In the genomic region with DNA sequence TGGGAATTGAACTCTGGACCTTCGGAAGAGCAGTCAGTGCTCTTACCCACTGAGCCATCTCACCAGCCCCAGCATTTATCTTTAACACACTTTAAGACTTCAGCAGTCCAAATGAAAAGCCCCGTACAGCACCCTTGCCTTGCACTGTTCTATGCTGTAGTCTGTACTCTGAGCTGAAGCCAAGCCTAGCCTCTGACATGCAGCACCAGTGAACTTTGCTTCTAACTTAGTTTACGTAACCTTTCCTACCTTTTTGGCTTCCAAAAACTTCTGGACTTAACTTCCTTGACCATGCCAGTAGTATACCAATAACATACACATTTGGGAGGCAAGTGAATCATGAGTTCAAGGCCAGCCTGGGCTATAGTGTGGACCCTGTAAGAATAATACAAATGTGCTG, we compare ENCODE assay signal across 28 mouse cellular contexts. TPM values are rescaled to one million over a fixed set of nuclear protein-coding genes. Genes with fewer than 3 reads are reported as not detected.
A peak's percentile ranks its signal among the peaks of the same experiment; 100 is the strongest.
DNase-seq lines count a peak whose midpoint lies in the region; ATAC-seq and TF ChIP-seq lines count a peak whose summit lies in the region.
"Had no signal": no experiment of that assay in that cellular context is flagged by ENCODE, and none has a peak within 500 bp of the region (broad histone marks: within the 10 kb centered on the region; RNA-seq: fewer than 3 reads in every experiment).

No protein-coding gene starts in this region.

- no peak for TF ChIP-seq POLR2A in lung, adult 2 months (IDR thresholded peaks at IDR 0.05; ENCODE audit: borderline replicate concordance, extremely low read depth, low read depth, low read length)

- no peak overlapping the region for H3K27ac ChIP-seq in intestine, embryonic 15.5 days
- no peak overlapping the region for H3K27ac ChIP-seq in intestine, postnatal 0 days (ENCODE audit: low read depth, low read length)
- no peak overlapping the region for H3K27ac ChIP-seq in intestine, embryonic 16.5 days (ENCODE audit: low read length)
- no peak overlapping the region for H3K27ac ChIP-seq in stomach, postnatal 0 days (replicated peaks)
- H3K27ac ChIP-seq: forebrain, embryonic 13.5 days; heart, adult 2 months; hindbrain, embryonic 14.5 days; limb, embryonic 13.5 days; midbrain, embryonic 10.5 days; midbrain, embryonic 15.5 days; neural tube, embryonic 15.5 days had no signal

- no peaks in the 10 kb centered on the region for H3K36me3 ChIP-seq in intestine, embryonic 15.5 days
- H3K36me3 ChIP-seq in intestine, postnatal 0 days (ENCODE audit: control insufficient read depth, insufficient read depth) = no peaks in the 10 kb centered on the region
- no peaks in the 10 kb centered on the region for H3K36me3 ChIP-seq in intestine, embryonic 16.5 days (ENCODE audit: control insufficient read depth, insufficient read depth, low read length)
- H3K36me3 ChIP-seq in stomach, postnatal 0 days (ENCODE audit: control insufficient read depth, insufficient read depth, low read length) = no peaks in the 10 kb centered on the region
- H3K36me3 ChIP-seq: G1E; heart, embryonic 12.5 days; limb, embryonic 13.5 days; midbrain, embryonic 10.5 days; midbrain, embryonic 15.5 days; neural tube, embryonic 15.5 days had no signal

- no peaks in the 10 kb centered on the region for H3K27me3 ChIP-seq in intestine, embryonic 15.5 days (replicated peaks)
- H3K27me3 ChIP-seq in intestine, postnatal 0 days (replicated peaks; ENCODE audit: control insufficient read depth, insufficient read depth, low read length) = no peaks in the 10 kb centered on the region
- no peaks in the 10 kb centered on the region for H3K27me3 ChIP-seq in intestine, embryonic 16.5 days (replicated peaks; ENCODE audit: control insufficient read depth, insufficient read depth, low read length)
- no peaks in the 10 kb centered on the region for H3K27me3 ChIP-seq in stomach, postnatal 0 days (ENCODE audit: control insufficient read depth, insufficient read depth, low read length)
- H3K27me3 ChIP-seq: forebrain, embryonic 13.5 days; heart, embryonic 12.5 days; limb, embryonic 13.5 days; midbrain, embryonic 15.5 days; neural tube, embryonic 15.5 days had no signal

- H3K9ac ChIP-seq in intestine, embryonic 15.5 days = no peak overlapping the region
- H3K9ac ChIP-seq in intestine, postnatal 0 days (ENCODE audit: low read depth, low read length) = no peak overlapping the region
- no peak overlapping the region for H3K9ac ChIP-seq in intestine, embryonic 16.5 days (ENCODE audit: low read depth, low read length)
- no peak overlapping the region for H3K9ac ChIP-seq in stomach, postnatal 0 days (ENCODE audit: low read length)
- H3K9ac ChIP-seq: forebrain, embryonic 13.5 days; heart, embryonic 12.5 days; hindbrain, embryonic 14.5 days; limb, embryonic 13.5 days; lung, embryonic 14.5 days; midbrain, embryonic 15.5 days; neural tube, embryonic 15.5 days had no signal

- H3K9me3 ChIP-seq in intestine, embryonic 15.5 days = no peaks in the 10 kb centered on the region
- no peaks in the 10 kb centered on the region for H3K9me3 ChIP-seq in intestine, postnatal 0 days (ENCODE audit: control insufficient read depth)
- H3K9me3 ChIP-seq in intestine, embryonic 16.5 days (ENCODE audit: control insufficient read depth, low read length) = no peaks in the 10 kb centered on the region
- no peaks in the 10 kb centered on the region for H3K9me3 ChIP-seq in stomach, postnatal 0 days (ENCODE audit: control insufficient read depth, low read length)
- H3K9me3 ChIP-seq: forebrain, embryonic 13.5 days; G1E; heart, embryonic 12.5 days; limb, embryonic 13.5 days; midbrain, embryonic 10.5 days; midbrain, embryonic 15.5 days; neural tube, embryonic 15.5 days had no signal

- TF ChIP-seq EP300 in stomach, postnatal 0 days (optimal IDR thresholded peaks at IDR 0.05) = no peak

- 90% methylated on average over 3 of the region's 3 CpGs for WGBS in intestine, embryonic 15.5 days
- WGBS in intestine, postnatal 0 days = 78% methylated on average over 3 of the region's 3 CpGs
- 89% methylated on average over 3 of the region's 3 CpGs for WGBS in intestine, embryonic 16.5 days
- 90% methylated on average over 3 of the region's 3 CpGs for WGBS in stomach, postnatal 0 days
- WGBS in lung, adult 2 months = 84% methylated on average over 3 of the region's 3 CpGs

- ATAC-seq in intestine, embryonic 15.5 days = peak; percentile 35
- ATAC-seq in intestine, postnatal 0 days = no peak
- peak; percentile 36 for ATAC-seq in intestine, embryonic 16.5 days
- ATAC-seq in stomach, postnatal 0 days (ENCODE audit: low FRiP score, low TSS enrichment) = peak; percentile 29; the same call in 1 of the 2 replicates
- ATAC-seq: forebrain, embryonic 13.5 days; inflammation-experienced regulatory T-cells, adult 6 months; midbrain, embryonic 15.5 days had no signal

- no peak overlapping the region for H3K4me3 ChIP-seq in intestine, embryonic 15.5 days (replicated peaks)
- H3K4me3 ChIP-seq in intestine, postnatal 0 days (ENCODE audit: low read depth, low read length) = no peak overlapping the region
- H3K4me3 ChIP-seq in intestine, embryonic 16.5 days (ENCODE audit: low read length) = no peak overlapping the region
- H3K4me3 ChIP-seq in stomach, postnatal 0 days (ENCODE audit: low read depth, low read length) = no peak overlapping the region
- H3K4me3 ChIP-seq in lung, adult 2 months (replicated peaks; ENCODE audit: extremely low read depth, low read depth, low read length) = no peak overlapping the region
- H3K4me3 ChIP-seq: forebrain, embryonic 13.5 days; heart, adult 2 months; heart, embryonic 12.5 days; limb, embryonic 13.5 days; midbrain, embryonic 10.5 days; midbrain, embryonic 15.5 days; neural tube, embryonic 15.5 days had no signal

- TF ChIP-seq CTCF in intestine, postnatal 0 days (IDR thresholded peaks at IDR 0.05; ENCODE audit: low read depth) = no peak
- no peak for TF ChIP-seq CTCF in stomach, postnatal 0 days (IDR thresholded peaks at IDR 0.05; ENCODE audit: low read depth)
- no peak for TF ChIP-seq CTCF in lung, adult 2 months (IDR thresholded peaks at IDR 0.05; ENCODE audit: insufficient read depth, low read length)

- no peaks in the 10 kb centered on the region for H3K4me1 ChIP-seq in intestine, embryonic 15.5 days (replicated peaks)
- H3K4me1 ChIP-seq in intestine, postnatal 0 days (replicated peaks; ENCODE audit: control insufficient read depth, insufficient read depth, low read length) = no peaks in the 10 kb centered on the region
- peaks cover 2% of the 10 kb centered on the region for H3K4me1 ChIP-seq in intestine, embryonic 16.5 days (ENCODE audit: control insufficient read depth, insufficient read depth, low read length)
- no peaks in the 10 kb centered on the region for H3K4me1 ChIP-seq in stomach, postnatal 0 days (replicated peaks; ENCODE audit: control insufficient read depth, insufficient read depth)
- H3K4me1 ChIP-seq in lung, adult 2 months (ENCODE audit: control insufficient read depth, insufficient read depth, low read length) = no peaks in the 10 kb centered on the region
- H3K4me1 ChIP-seq: forebrain, embryonic 13.5 days; heart, embryonic 12.5 days; limb, embryonic 13.5 days; midbrain, embryonic 10.5 days; midbrain, embryonic 15.5 days; neural tube, embryonic 15.5 days had no signal

- peak; percentile 10 to 38 for DNase-seq in kidney, postnatal 36 days
- DNase-seq in kidney, adult 18-20 months = no peak
- DNase-seq in stomach, postnatal 0 days (ENCODE audit: low spot score) = no peak
- DNase-seq in lung, adult 2 months = no peak
- DNase-seq: adrenal gland, postnatal 14 days; cerebellum, adult 11 months; cerebellum, adult 9-10 months; cerebellum, postnatal 36 days; gastrocnemius, postnatal 36 days; heart, adult 2 months; retina, postnatal 1 day; right cerebral cortex, postnatal 14 days; thymus, adult 18-20 months; thymus, postnatal 25 days had no signal

- H3K4me2 ChIP-seq in intestine, embryonic 15.5 days (replicated peaks) = no peak overlapping the region
- H3K4me2 ChIP-seq in intestine, postnatal 0 days (replicated peaks; ENCODE audit: low read depth) = no peak overlapping the region
- H3K4me2 ChIP-seq in intestine, embryonic 16.5 days (ENCODE audit: low read depth, low read length) = no peak overlapping the region; the same call in 1 of the 2 replicates
- H3K4me2 ChIP-seq in stomach, postnatal 0 days (replicated peaks; ENCODE audit: low read depth) = no peak overlapping the region
- H3K4me2 ChIP-seq: forebrain, embryonic 13.5 days; heart, embryonic 12.5 days; hindbrain, embryonic 14.5 days; limb, embryonic 13.5 days; lung, embryonic 14.5 days; midbrain, embryonic 15.5 days; neural tube, embryonic 15.5 days had no signal

RNA-seq across cellular contexts. Expression of a gene that starts 12.4 kb away (rescaled TPM):
- 0.24 and 0.28 TPM in 2 replicates for polyA plus RNA-seq in intestine, embryonic 15.5 days (2015; fragmentation: Nextera tagmentation; extraction: Ambion mirVana)
- 0.10 TPM in 1 of 2 replicates, not detected in the other for polyA plus RNA-seq in intestine, postnatal 0 days (2015; fragmentation: Nextera tagmentation; extraction: Ambion mirVana)
- polyA plus RNA-seq in intestine, embryonic 16.5 days (2015; fragmentation: Nextera tagmentation; extraction: Ambion mirVana) = 0.21 and 0.31 TPM in 2 replicates
- polyA plus RNA-seq in stomach, postnatal 0 days (2015; fragmentation: Nextera tagmentation; extraction: Ambion mirVana) = 0.46 and 0.57 TPM in 2 replicates
- 4.3 and 4.8 TPM in 2 replicates for polyA plus RNA-seq in lung, adult 2 months (2012; rRNA removed)
- polyA plus RNA-seq: embryonic facial prominence, embryonic 11.5 days; forebrain, embryonic 13.5 days; G1E; heart, embryonic 12.5 days; hindbrain, embryonic 14.5 days; inflammation-experienced regulatory T-cells, adult 6 months; limb, embryonic 13.5 days; lung, embryonic 14.5 days; midbrain, embryonic 10.5 days; midbrain, embryonic 15.5 days; neural tube, embryonic 15.5 days had no signal

RNA-seq across cellular contexts. Expression of a gene that starts 42.1 kb away (rescaled TPM):
- 15.8 and 17.0 TPM in 2 replicates for polyA plus RNA-seq in intestine, embryonic 15.5 days (2015; fragmentation: Nextera tagmentation; extraction: Ambion mirVana)
- polyA plus RNA-seq in intestine, postnatal 0 days (2015; fragmentation: Nextera tagmentation; extraction: Ambion mirVana) = 12.9 and 14.0 TPM in 2 replicates
- polyA plus RNA-seq in intestine, embryonic 16.5 days (2015; fragmentation: Nextera tagmentation; extraction: Ambion mirVana) = 21.2 and 21.4 TPM in 2 replicates
- polyA plus RNA-seq in stomach, postnatal 0 days (2015; fragmentation: Nextera tagmentation; extraction: Ambion mirVana) = 9.2 and 9.4 TPM in 2 replicates
- 8.1 and 10.3 TPM in 2 replicates for polyA plus RNA-seq in lung, adult 2 months (2012; rRNA removed)
- polyA plus RNA-seq: G1E; inflammation-experienced regulatory T-cells, adult 6 months had no signal

RNA-seq across cellular contexts. Expression of a gene that starts 51.8 kb away (rescaled TPM):
- 195 and 208 TPM in 2 replicates for polyA plus RNA-seq in intestine, embryonic 15.5 days (2015; fragmentation: Nextera tagmentation; extraction: Ambion mirVana)
- polyA plus RNA-seq in intestine, postnatal 0 days (2015; fragmentation: Nextera tagmentation; extraction: Ambion mirVana) = 144 and 151 TPM in 2 replicates
- 161 and 175 TPM in 2 replicates for polyA plus RNA-seq in intestine, embryonic 16.5 days (2015; fragmentation: Nextera tagmentation; extraction: Ambion mirVana)
- polyA plus RNA-seq in stomach, postnatal 0 days (2015; fragmentation: Nextera tagmentation; extraction: Ambion mirVana) = 176 and 215 TPM in 2 replicates
- polyA plus RNA-seq in lung, adult 2 months (2012; rRNA removed) = 907 and 1,065 TPM in 2 replicates

RNA-seq across cellular contexts. Expression of a gene that starts 55.6 kb away (rescaled TPM):
- 1.9 and 2.4 TPM in 2 replicates for polyA plus RNA-seq in intestine, embryonic 15.5 days (2015; fragmentation: Nextera tagmentation; extraction: Ambion mirVana)
- polyA plus RNA-seq in intestine, postnatal 0 days (2015; fragmentation: Nextera tagmentation; extraction: Ambion mirVana) = 7.4 and 8.2 TPM in 2 replicates
- 2.6 and 2.7 TPM in 2 replicates for polyA plus RNA-seq in intestine, embryonic 16.5 days (2015; fragmentation: Nextera tagmentation; extraction: Ambion mirVana)
- polyA plus RNA-seq in stomach, postnatal 0 days (2015; fragmentation: Nextera tagmentation; extraction: Ambion mirVana) = 2.3 and 3.0 TPM in 2 replicates
- polyA plus RNA-seq in lung, adult 2 months (2012; rRNA removed) = 12.0 and 18.9 TPM in 2 replicates
- polyA plus RNA-seq: forebrain, embryonic 13.5 days; G1E; hindbrain, embryonic 14.5 days; inflammation-experienced regulatory T-cells, adult 6 months had no signal

Comparison
In these comparisons a context has a peak if more than half of its experiments do, and no peak if none do; other contexts are left out.
1. DNase-seq: peak in kidney, postnatal 36 days (2 of 2); none in kidney, adult 18-20 months (single experiment), stomach, postnatal 0 days (single experiment) and lung, adult 2 months (single experiment).